Mouse (Mus musculus): ENCODE measurements around the gene Ttc4.

Ttc4 gene

DNA sequence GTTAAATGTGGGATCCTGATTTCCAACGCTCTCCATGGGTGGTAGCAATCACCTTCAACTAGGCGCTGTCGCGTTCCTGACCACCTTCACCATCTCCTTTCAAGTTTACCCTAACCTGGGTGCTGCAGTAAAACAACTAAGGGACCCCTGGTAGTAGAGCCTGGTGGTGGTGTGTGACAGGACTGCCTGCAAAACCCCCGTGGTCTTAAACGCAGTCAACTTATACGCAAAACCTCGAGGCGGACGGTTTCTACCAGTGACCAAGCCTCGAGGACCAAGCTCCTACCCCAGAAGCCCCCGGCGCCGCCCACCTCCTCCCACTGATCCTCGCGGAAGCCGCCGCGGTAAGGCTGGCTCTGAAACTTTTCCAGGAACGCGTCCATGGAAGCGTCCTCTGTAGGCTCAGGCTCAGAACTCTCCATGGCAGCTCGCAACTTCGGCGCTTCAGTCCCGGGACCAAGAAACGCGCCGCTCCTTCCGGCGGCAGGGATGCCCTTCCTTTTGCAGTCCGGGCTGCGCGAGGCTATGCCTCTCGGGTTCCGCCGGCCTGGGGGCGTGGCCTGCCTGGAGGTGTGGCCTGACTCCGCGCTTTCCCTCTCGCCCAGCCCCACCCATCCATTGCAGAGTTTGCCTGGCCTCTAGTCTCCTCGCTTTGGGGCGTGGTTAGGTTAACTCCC is at the start of gene Ttc4:
Gene Ttc4 (minus strand): TSS at position 503 of the 677 bp plus-strand sequence.
- DNase-seq (ENCODE audit: low spot score) = peak; percentile 95

- DNase-seq (ENCODE audit: low spot score) = no peak
These were observed 41.9 kb upstream of the Ttc4 start for GRCm38 (mm10) chr4:106720631-106721030.

- DNase-seq (ENCODE audit: low spot score) = no peak
These were observed 34.9 kb upstream of the Ttc4 start for GRCm38 (mm10) chr4:106713622-106714021.

DNA sequence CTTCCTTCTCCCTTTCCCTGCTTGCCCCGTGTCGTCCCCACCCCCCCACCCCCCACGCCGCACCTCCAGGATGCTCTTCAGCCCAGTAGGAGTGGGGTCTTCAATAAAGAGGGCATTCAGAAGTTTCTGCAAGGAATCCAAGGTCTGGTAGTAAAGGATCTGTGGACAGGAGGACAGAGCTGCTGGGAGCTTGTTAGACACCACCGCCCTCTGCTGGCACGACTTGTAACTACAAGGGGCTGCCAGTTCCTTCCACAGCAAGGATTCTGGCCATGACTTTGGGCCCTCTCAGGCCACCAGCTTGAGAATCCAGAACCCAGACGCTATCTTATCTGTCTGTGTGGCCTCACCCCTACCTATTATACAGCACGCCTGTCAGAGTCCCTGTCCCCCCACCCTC is 29.7 kb upstream of the Ttc4 start:
- DNase-seq (ENCODE audit: low spot score) = peak; percentile 87

DNA sequence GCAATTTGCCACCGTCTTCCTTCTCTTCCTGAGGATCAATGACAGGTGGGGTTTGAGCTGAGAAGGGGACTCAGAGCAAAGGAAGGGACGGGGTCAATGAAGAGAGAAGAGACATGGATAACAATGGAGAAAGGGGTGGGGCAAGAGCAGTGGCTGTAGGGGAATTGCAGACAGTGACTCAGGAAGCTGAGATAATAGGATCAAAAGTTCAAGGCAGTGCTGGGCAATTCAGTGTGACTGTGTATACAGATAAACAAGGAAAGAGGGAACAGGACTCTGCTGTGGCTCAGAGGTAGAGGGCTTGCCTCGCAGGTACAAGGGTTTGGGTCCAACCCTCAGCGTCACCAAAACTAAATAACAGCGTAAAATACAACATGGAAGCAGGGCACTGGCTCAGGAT is 29.2 kb upstream of the Ttc4 start:
- no peak for DNase-seq (ENCODE audit: low spot score)

GRCm38 (mm10) chr4:106705096-106705665 is 26.4 kb upstream of the Ttc4 start:
- DNase-seq (ENCODE audit: low spot score) = no peak

DNA sequence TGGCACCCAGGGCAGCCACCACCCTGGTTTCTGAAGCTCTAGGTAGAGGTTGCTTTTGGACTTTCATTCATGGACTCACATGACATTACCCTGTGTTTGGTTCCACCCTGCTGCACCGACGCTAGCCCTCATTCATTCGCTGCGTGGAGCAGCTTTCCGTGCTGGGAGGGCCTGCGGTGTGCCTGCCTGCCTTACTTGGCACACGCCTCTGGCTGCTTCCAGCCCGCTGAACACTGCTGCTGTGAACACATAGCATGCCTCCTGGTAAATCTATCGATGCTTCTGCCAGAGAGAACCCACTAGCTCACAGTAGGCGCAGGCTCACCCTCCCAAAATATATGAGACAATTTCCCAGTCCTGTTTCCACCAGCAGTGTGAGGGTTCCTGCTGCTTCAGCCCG is 25.7 kb upstream of the Ttc4 start:
- DNase-seq (ENCODE audit: low spot score) = no peak

DNA sequence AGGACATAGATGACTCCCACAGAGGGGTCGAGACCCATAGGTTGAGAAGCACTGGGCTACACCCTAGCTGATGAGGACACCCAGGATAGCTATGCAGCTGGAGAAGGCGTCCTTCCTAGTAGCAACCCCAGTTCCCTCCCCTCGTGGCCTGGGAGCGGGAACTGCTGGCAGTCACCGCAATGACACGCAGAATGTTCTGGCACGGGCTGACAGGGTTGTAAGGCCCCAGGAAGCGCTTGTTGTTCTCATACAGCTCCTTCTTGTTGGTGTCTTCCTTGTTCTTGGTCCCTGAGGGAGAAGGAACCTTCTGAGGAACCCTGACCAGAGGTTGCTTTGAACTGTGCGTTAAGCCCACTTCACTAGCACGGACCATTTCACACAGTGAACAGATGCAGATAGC is 25.2 kb upstream of the Ttc4 start:
- DNase-seq (ENCODE audit: low spot score) = no peak

GRCm38 (mm10) chr4:106700798-106701197 is 22.1 kb upstream of the Ttc4 start:
- no peak for DNase-seq (ENCODE audit: low spot score)

- peak; percentile 80 for DNase-seq (ENCODE audit: low spot score)
These were observed 21.2 kb upstream of the Ttc4 start for GRCm38 (mm10) chr4:106699989-106700388.

DNA sequence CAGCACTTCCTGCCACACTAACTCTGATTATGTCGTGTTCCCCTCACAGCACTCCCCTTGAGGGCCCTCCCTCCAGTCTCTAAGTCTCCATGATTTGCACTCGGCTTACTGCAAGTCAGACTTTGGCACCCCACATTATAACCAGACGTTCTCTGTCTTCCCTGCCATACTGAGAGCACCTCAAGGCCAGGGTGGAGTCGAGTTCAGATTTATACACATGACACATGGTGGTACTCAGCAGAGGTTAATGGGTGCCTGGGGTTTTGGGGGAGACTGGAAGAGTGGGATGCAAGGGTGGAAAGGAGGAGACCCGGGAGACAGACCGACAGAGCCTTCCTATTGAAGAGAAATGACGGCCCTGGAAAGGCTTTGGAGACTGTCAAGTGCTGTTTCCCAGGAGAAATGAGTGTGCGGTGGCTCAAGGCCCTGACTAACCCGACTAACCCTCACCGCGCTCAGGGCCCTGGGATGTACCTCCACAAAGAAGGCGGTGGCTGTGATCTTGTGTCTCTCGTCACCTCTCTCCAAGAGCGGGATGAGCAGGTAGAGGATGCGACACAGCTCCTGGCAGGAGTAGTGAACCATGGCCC is 15.2 kb upstream of the Ttc4 start:
- DNase-seq (ENCODE audit: low spot score) = no peak

- peak; percentile 8 for DNase-seq (ENCODE audit: low spot score)
These were observed 10.0 kb upstream of the Ttc4 start for GRCm38 (mm10) chr4:106688636-106689296.

GRCm38 (mm10) chr4:106680955-106681354 is 2.2 kb upstream of the Ttc4 start:
- no peak for DNase-seq (ENCODE audit: low spot score)

DNA sequence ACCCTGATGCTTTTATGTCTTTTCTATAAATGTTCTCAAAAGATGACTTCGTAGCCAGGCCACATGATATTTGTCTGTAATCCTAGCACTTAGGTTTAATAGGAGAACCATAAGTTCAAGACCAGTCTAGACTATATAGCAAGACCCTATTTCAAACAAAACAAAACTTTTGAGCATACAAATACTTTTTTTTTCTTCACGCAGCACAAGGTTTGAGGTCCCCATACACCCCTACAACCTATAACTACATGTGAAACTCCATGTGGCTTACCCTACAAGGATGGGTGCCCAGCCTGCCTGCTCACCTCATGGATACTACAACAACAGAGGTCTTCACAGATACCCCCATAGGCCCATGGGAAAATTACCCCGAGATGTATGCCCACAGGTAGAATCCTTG is 408 bp upstream of the Ttc4 start:
- DNase-seq (ENCODE audit: low spot score) = no peak

GRCm38 (mm10) chr4:106676749-106677148 is 2.0 kb downstream of the Ttc4 start:
- DNase-seq (ENCODE audit: low spot score) = no peak

- DNase-seq (ENCODE audit: low spot score) = no peak
These were observed 12.2 kb downstream of the Ttc4 start for GRCm38 (mm10) chr4:106666546-106666945.

DNA sequence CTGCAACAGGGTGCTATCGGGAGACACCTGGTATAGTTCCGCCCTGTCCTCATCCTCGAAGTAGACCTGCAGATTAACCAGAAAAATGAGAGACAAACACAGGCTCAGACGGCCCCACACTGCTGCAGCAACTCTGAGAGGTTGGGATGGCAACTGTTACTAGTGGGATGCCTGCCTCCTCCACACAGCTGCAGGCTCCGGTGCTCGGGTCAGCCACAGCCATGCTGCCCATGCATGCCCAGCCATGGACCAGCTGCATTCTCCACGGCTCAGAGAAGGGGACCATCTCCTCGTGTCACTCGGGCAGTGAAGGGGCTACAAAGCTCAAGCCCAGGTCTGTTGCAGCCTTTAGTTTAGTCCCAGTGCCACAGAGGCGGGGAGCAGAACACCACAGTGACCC is 13.1 kb downstream of the Ttc4 start:
- DNase-seq (ENCODE audit: low spot score) = no peak

DNA sequence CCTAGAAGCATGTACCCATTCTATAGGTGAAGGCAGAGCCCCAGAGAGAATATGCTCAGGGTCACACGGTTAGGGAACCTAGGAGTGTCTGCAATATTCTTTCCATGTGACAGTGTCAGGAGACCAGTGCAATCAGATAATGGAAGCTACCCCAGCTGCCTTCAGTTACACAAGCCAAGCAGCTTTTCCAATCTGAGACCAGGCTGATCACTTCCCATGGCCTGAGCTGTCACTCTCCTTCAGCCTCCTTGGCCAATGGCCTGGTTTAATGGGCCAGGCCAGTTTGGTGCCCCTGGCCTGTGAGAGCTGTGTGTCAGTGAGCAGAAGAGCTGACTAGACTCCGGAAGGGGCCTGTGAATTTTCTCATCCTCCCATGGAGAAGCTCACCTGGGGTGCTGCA is 13.5 kb downstream of the Ttc4 start:
- DNase-seq (ENCODE audit: low spot score) = no peak

- DNase-seq (ENCODE audit: low spot score) = no peak
These were observed 14.0 kb downstream of the Ttc4 start for GRCm38 (mm10) chr4:106664697-106665096.

DNA sequence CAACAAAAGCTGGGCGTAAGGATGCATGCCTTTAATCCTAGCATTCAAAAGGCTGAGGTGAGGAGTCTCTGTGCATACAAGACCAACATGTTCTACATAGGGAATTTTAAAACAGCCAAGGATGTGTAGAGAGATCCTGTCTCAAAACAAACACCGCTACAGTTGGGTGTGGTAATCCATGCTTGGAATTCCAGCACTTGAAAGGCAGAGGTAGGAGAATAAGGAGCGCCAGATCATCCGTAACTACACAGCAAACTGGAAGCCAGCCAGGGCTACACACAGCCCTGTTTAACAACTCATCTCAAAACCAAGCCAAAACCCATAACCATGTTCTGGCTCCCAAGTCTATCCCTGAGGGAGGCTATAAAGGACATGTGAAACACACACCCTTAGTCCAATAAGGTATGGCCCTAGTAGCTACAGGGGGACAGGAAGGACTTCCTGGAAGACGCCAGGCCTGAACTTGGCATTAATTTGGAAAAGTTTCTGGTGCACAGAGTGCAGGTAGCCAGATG is 14.7 kb downstream of the Ttc4 start:
- DNase-seq (ENCODE audit: low spot score) = no peak

DNA sequence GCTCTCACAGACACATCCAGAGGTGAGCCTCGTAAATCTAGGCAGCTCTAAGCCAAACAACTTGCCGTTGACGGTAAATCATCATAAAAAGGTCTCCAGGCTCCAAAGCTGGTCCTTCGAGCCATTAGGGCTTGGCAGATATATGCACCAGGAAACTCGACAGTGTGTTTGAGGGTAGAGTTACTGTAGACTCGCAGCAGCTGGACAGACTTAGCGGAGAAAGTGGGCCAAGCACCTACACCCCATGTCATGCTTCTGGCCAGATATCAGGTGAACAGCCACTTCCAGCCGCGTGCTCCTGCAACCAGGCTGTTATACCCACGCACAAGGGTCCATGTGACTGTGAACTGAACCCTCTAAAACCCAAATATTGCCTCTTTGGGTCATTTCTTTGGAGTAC is 23.1 kb downstream of the Ttc4 start:
- DNase-seq (ENCODE audit: low spot score) = no peak

DNA sequence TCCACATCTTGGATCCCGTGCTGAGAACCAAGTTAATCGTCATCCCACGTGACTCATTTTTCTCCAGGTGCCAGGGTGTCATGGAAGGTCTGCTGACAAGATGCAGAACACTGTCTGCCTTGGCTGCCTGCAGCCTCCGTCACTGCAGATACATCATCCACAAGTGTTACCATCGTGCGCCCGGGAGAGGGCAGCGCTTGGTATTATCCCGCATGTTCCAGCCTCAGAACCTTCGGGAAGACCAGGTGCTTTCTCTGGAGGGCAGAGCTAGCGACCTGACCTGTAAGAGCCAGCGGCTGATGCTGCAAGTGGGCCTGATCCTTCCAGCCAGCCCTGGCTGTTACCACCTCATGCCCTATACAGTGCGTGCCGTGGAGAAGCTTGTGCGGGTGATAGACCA is 25.7 kb downstream of the Ttc4 start:
- no peak for DNase-seq (ENCODE audit: low spot score)

GRCm38 (mm10) chr4:106652546-106652945 is 26.2 kb downstream of the Ttc4 start:
- DNase-seq (ENCODE audit: low spot score) = no peak
